Mouse (Mus musculus) testis, adult 2 months (tissue): Measurements from ENCODE around the gene Errfi1. TPM values are rescaled to one million over a fixed set of nuclear protein-coding genes. Genes with fewer than 3 reads are reported as not detected.
A peak's percentile ranks its signal among the peaks of the same experiment; 100 is the strongest.

Experiments used
- H3K27ac ChIP-seq: fragments of 200-500 bp; 2 replicates; pipeline ENCODE4 v1.5.1; 2012; ENCODE audit warnings: low read depth, low read length; ENCODE audit not compliant: control insufficient read depth, insufficient read depth
- H3K27me3 ChIP-seq: fragments of 200-500 bp; 2 replicates; pipeline ENCODE4 v1.6.1; 2012; ENCODE audit warnings: mild to moderate bottlenecking, low read length, moderate library complexity; ENCODE audit not compliant: control insufficient read depth, insufficient read depth
- H3K36me3 ChIP-seq: fragments of 200-500 bp; 2 replicates; pipeline ENCODE4 v1.6.1; 2012; ENCODE audit warnings: mild to moderate bottlenecking, low read length; ENCODE audit not compliant: control insufficient read depth, insufficient read depth
- H3K4me1 ChIP-seq: fragments of 200-500 bp; 2 replicates; pipeline ENCODE4 v1.6.1; 2012; ENCODE audit warnings: low read length; ENCODE audit not compliant: control insufficient read depth, insufficient read depth
- H3K4me3 ChIP-seq: fragments of 200-500 bp; 2 replicates; pipeline ENCODE4 v1.5.1; 2012; ENCODE audit warnings: low read depth, mild to moderate bottlenecking, low read length, moderate library complexity, mixed read lengths; ENCODE audit not compliant: control insufficient read depth
- CTCF ChIP-seq: fragments of 200-500 bp; IDR thresholded peaks from 2 replicates; pipeline ENCODE4 v1.5.1; 2012; ENCODE audit warnings: low read depth, mild to moderate bottlenecking, inconsistent platforms, low read length, moderate library complexity; ENCODE audit not compliant: control insufficient read depth, insufficient read depth, insufficient replicate concordance
- POLR2A ChIP-seq: fragments of 200-500 bp; IDR thresholded peaks from 2 replicates; pipeline ENCODE4 v1.6.1; 2012; ENCODE audit warnings: low read depth, mild to moderate bottlenecking, inconsistent platforms, low read length, moderate library complexity; ENCODE audit not compliant: control insufficient read depth
- polyA plus RNA-seq: library from polyadenylated mRNA; depleted of rRNA; stranded (reverse); fragments of >200 nt; gene quantifications from 2 replicates; pipeline ENCODE4 v1.2.3, GENCODE M21; 2012

The Errfi1 gene
- polyA plus RNA-seq, 1 experiment: 10.6 TPM

- Histone ChIP-seq H3K36me3 (no peaks in the 10 kb centered on the region), H3K27me3 (peaks cover 4% of the 10 kb centered on the region), H3K27ac (no peak overlapping the region), H3K4me1 (peaks cover 28% of the 10 kb centered on the region), H3K4me3 (peak overlapping the region; percentile 62)
- TF ChIP-seq CTCF (no peak), POLR2A (no peak)
Observed at GRCm38 (mm10) chr4:150880364-150880763, 26.6 kb downstream of the Errfi1 start.

GRCm38 (mm10) chr4:150882632-150883031 lies 28.9 kb downstream of the Errfi1 start:
- H3K27me3 ChIP-seq: peaks cover 4% of the 10 kb centered on the region

GRCm38 (mm10) chr4:150887903-150888302 lies 34.2 kb downstream of the Errfi1 start:
- Histone ChIP-seq H3K4me1 (peaks cover 8% of the 10 kb centered on the region), H3K36me3 (no peaks in the 10 kb centered on the region), H3K27ac (no peak overlapping the region), H3K4me3 (no peak overlapping the region), H3K27me3 (no peaks in the 10 kb centered on the region)
- no peak for TF ChIP-seq POLR2A
- TF ChIP-seq CTCF: no peak

More at GRCm38 (mm10) chr4:150882632-150883031, 28.9 kb downstream of the Errfi1 start:
- TF ChIP-seq CTCF (no peak), POLR2A (no peak)
- no peaks in the 10 kb centered on the region for H3K36me3 ChIP-seq
- no peak overlapping the region for H3K4me3 ChIP-seq
- H3K27ac ChIP-seq: no peak overlapping the region
- peaks cover 26% of the 10 kb centered on the region for H3K4me1 ChIP-seq

- Histone ChIP-seq H3K27ac (no peak overlapping the region), H3K27me3 (no peaks in the 10 kb centered on the region)
- TF ChIP-seq CTCF (no peak), POLR2A (no peak)
Observed at GRCm38 (mm10) chr4:150888492-150888891, 34.8 kb downstream of the Errfi1 start.

GRCm38 (mm10) chr4:150889273-150889954 lies 35.7 kb downstream of the Errfi1 start:
- Histone ChIP-seq H3K27me3 (no peaks in the 10 kb centered on the region), H3K36me3 (no peaks in the 10 kb centered on the region), H3K4me3 (no peak overlapping the region), H3K4me1 (peaks cover 18% of the 10 kb centered on the region), H3K27ac (no peak overlapping the region)
- no peak for TF ChIP-seq CTCF
- TF ChIP-seq POLR2A: no peak

More at GRCm38 (mm10) chr4:150888492-150888891, 34.8 kb downstream of the Errfi1 start:
- Histone ChIP-seq H3K36me3 (no peaks in the 10 kb centered on the region), H3K4me3 (no peak overlapping the region), H3K4me1 (peaks cover 12% of the 10 kb centered on the region)

GRCm38 (mm10) chr4:150889955-150890315 lies 36.2 kb downstream of the Errfi1 start:
- Histone ChIP-seq H3K4me1 (peaks cover 21% of the 10 kb centered on the region), H3K4me3 (no peak overlapping the region), H3K27me3 (no peaks in the 10 kb centered on the region), H3K27ac (no peak overlapping the region), H3K36me3 (no peaks in the 10 kb centered on the region)
- TF ChIP-seq POLR2A: no peak
- no peak for TF ChIP-seq CTCF

- Histone ChIP-seq H3K4me1 (peaks cover 24% of the 10 kb centered on the region), H3K4me3 (no peak overlapping the region), H3K27me3 (no peaks in the 10 kb centered on the region), H3K27ac (no peak overlapping the region), H3K36me3 (no peaks in the 10 kb centered on the region)
- TF ChIP-seq CTCF (no peak), POLR2A (no peak)
Observed at GRCm38 (mm10) chr4:150891308-150891707, 37.6 kb downstream of the Errfi1 start.
